Mouse (Mus musculus) stomach, embryonic 14.5 days (tissue): ENCODE measurements around the gene Myh6. TPM values are rescaled to one million over a fixed set of nuclear protein-coding genes. Genes with fewer than 3 reads are reported as not detected.

Experiments
- ATAC-seq: fragments of 200-750 bp; cut with Nextera tagmentation; 2 replicates; pipeline ENCODE4 v1.8.0; 2017; ENCODE audit warnings: low read depth, moderate TSS enrichment; ENCODE audit not compliant: insufficient number of reproducible peaks, insufficient read depth, low FRiP score
- H3K27ac ChIP-seq: fragments of 300-500 bp; sonication (generic); 2 replicates; pipeline ENCODE4 v1.5.1; 2014; ENCODE audit warnings: mild to moderate bottlenecking, low read length, moderate library complexity, mixed read lengths
- H3K27me3 ChIP-seq: fragments of 300-500 bp; sonication (generic); 2 replicates; pipeline ENCODE4 v1.6.1; 2014; ENCODE audit warnings: low read length, control low read depth, mixed read lengths; ENCODE audit not compliant: control insufficient read depth, insufficient read depth
- H3K36me3 ChIP-seq: fragments of 300-500 bp; sonication (generic); 2 replicates; pipeline ENCODE4 v1.6.1; 2014; ENCODE audit warnings: mild to moderate bottlenecking, control low read depth, low read length, moderate library complexity, mixed read lengths; ENCODE audit not compliant: control insufficient read depth, insufficient read depth
- H3K4me1 ChIP-seq: fragments of 300-500 bp; sonication (generic); 2 replicates; pipeline ENCODE4 v1.6.1; 2014; ENCODE audit warnings: low read length, control low read depth, mixed read lengths; ENCODE audit not compliant: control insufficient read depth, insufficient read depth
- H3K4me2 ChIP-seq: fragments of 300-500 bp; sonication (generic); replicated peaks from 2 replicates; pipeline ENCODE4 v1.6.1; 2014; ENCODE audit warnings: low read depth, low read length, control low read depth
- H3K4me3 ChIP-seq: fragments of 300-500 bp; sonication (generic); 2 replicates; pipeline ENCODE4 v1.5.1; 2014; ENCODE audit warnings: low read depth, low read length, control low read depth
- H3K9ac ChIP-seq: fragments of 300-500 bp; sonication (generic); replicated peaks from 2 replicates; pipeline ENCODE4 v1.6.1; 2014; ENCODE audit warnings: low read depth, mild to moderate bottlenecking, control low read depth, low read length, moderate library complexity, mixed read lengths
- H3K9me3 ChIP-seq: fragments of 300-500 bp; sonication (generic); 2 replicates; pipeline ENCODE4 v1.6.1; 2016; ENCODE audit warnings: low read depth, low read length, control low read depth; ENCODE audit not compliant: control insufficient read depth
- WGBS: fragments of 180-500 bp; shearing (Covaris S2); extraction: QIAGEN DNeasy Blood & Tissue Kit; methylation state at CpG from one replicate; pipeline ENCODE4 v1.1.7; 2014; 5-methylcytosine and 5-hydroxymethylcytosine counted together
- polyA plus RNA-seq: library from polyadenylated mRNA; unstranded; fragments of >200 nt; fragmentation: Nextera tagmentation; extraction: Ambion mirVana; gene quantifications from 2 replicates; pipeline ENCODE4 v1.2.1, GENCODE M21; 2014

Myh6 gene
- polyA plus RNA-seq, 1 experiment from 2014 or later: 0.75 TPM

- H3K36me3 ChIP-seq: no peaks in the 10 kb centered on the region
- no peaks in the 10 kb centered on the region for H3K9me3 ChIP-seq
- no peaks in the 10 kb centered on the region for H3K4me1 ChIP-seq
- WGBS: 85% methylated on average over 3 of the region's 3 CpGs
- no peak overlapping the region for H3K9ac ChIP-seq
- ATAC-seq: no peak
- no peak overlapping the region for H3K4me2 ChIP-seq
- no peaks in the 10 kb centered on the region for H3K27me3 ChIP-seq
- no peak overlapping the region for H3K27ac ChIP-seq
- H3K4me3 ChIP-seq: no peak overlapping the region
Observed at GRCm38 (mm10) chr14:54959197-54959596, 7.5 kb downstream of the Myh6 start.

GRCm38 (mm10) chr14:54958503-54958902 is 8.2 kb downstream of the Myh6 start:
- Histone ChIP-seq H3K4me3 (no peak overlapping the region), H3K27ac (no peak overlapping the region), H3K9me3 (no peaks in the 10 kb centered on the region), H3K4me2 (no peak overlapping the region), H3K4me1 (no peaks in the 10 kb centered on the region), H3K36me3 (no peaks in the 10 kb centered on the region), H3K9ac (no peak overlapping the region), H3K27me3 (no peaks in the 10 kb centered on the region)
- WGBS: 83% methylated on average over 4 of the region's 4 CpGs
- no peak for ATAC-seq

GRCm38 (mm10) chr14:54956533-54956932 is 10.2 kb downstream of the Myh6 start:
- Histone ChIP-seq H3K27me3 (no peaks in the 10 kb centered on the region), H3K36me3 (no peaks in the 10 kb centered on the region), H3K4me2 (no peak overlapping the region), H3K9ac (no peak overlapping the region), H3K4me1 (no peaks in the 10 kb centered on the region), H3K27ac (no peak overlapping the region), H3K9me3 (no peaks in the 10 kb centered on the region), H3K4me3 (no peak overlapping the region)
- WGBS: 79% methylated on average over 9 of the region's 9 CpGs
- ATAC-seq: no peak

- H3K36me3 ChIP-seq: no peaks in the 10 kb centered on the region
- WGBS: 79% methylated on average over 3 of the region's 3 CpGs
Observed at GRCm38 (mm10) chr14:54955481-54955880, 11.2 kb downstream of the Myh6 start.

GRCm38 (mm10) chr14:54954474-54954873 is 12.3 kb downstream of the Myh6 start:
- no peak overlapping the region for H3K9ac ChIP-seq
- no peak overlapping the region for H3K4me3 ChIP-seq
- H3K27me3 ChIP-seq: no peaks in the 10 kb centered on the region
- no peak for ATAC-seq
- no peaks in the 10 kb centered on the region for H3K9me3 ChIP-seq
- H3K4me2 ChIP-seq: no peak overlapping the region
- 77% methylated on average over 3 of the region's 3 CpGs for WGBS
- H3K4me1 ChIP-seq: no peaks in the 10 kb centered on the region
- no peaks in the 10 kb centered on the region for H3K36me3 ChIP-seq
- no peak overlapping the region for H3K27ac ChIP-seq

More at GRCm38 (mm10) chr14:54955481-54955880, 11.2 kb downstream of the Myh6 start:
- no peaks in the 10 kb centered on the region for H3K27me3 ChIP-seq
- no peak overlapping the region for H3K9ac ChIP-seq
- no peak overlapping the region for H3K27ac ChIP-seq
- H3K4me3 ChIP-seq: no peak overlapping the region
- no peak for ATAC-seq
- H3K9me3 ChIP-seq: no peaks in the 10 kb centered on the region
- no peaks in the 10 kb centered on the region for H3K4me1 ChIP-seq
- no peak overlapping the region for H3K4me2 ChIP-seq

GRCm38 (mm10) chr14:54953664-54954206 is 13.0 kb downstream of the Myh6 start:
- H3K36me3 ChIP-seq: no peaks in the 10 kb centered on the region
- 85% methylated on average over 8 of the region's 8 CpGs for WGBS
- H3K4me2 ChIP-seq: no peak overlapping the region
- H3K4me1 ChIP-seq: no peaks in the 10 kb centered on the region
- H3K9ac ChIP-seq: no peak overlapping the region
- no peaks in the 10 kb centered on the region for H3K27me3 ChIP-seq
- H3K27ac ChIP-seq: no peak overlapping the region
- H3K9me3 ChIP-seq: no peaks in the 10 kb centered on the region
- ATAC-seq: no peak
- H3K4me3 ChIP-seq: no peak overlapping the region

GRCm38 (mm10) chr14:54951587-54951986 is 15.1 kb downstream of the Myh6 start:
- Histone ChIP-seq H3K9me3 (no peaks in the 10 kb centered on the region), H3K4me2 (no peak overlapping the region), H3K27me3 (no peaks in the 10 kb centered on the region), H3K36me3 (no peaks in the 10 kb centered on the region), H3K27ac (no peak overlapping the region), H3K4me3 (no peak overlapping the region), H3K4me1 (no peaks in the 10 kb centered on the region), H3K9ac (no peak overlapping the region)
- ATAC-seq: no peak
- 85% methylated on average over 6 of the region's 6 CpGs for WGBS

GRCm38 (mm10) chr14:54950493-54950892 is 16.2 kb downstream of the Myh6 start:
- Histone ChIP-seq H3K27me3 (no peaks in the 10 kb centered on the region), H3K27ac (no peak overlapping the region), H3K4me1 (no peaks in the 10 kb centered on the region), H3K4me2 (no peak overlapping the region), H3K4me3 (no peak overlapping the region), H3K9me3 (no peaks in the 10 kb centered on the region), H3K9ac (no peak overlapping the region), H3K36me3 (no peaks in the 10 kb centered on the region)
- ATAC-seq: no peak
- 56% methylated on average over 12 of the region's 12 CpGs for WGBS

- H3K4me1 ChIP-seq: no peaks in the 10 kb centered on the region
- H3K9me3 ChIP-seq: no peaks in the 10 kb centered on the region
- no peaks in the 10 kb centered on the region for H3K36me3 ChIP-seq
- no peak for ATAC-seq
- no peak overlapping the region for H3K9ac ChIP-seq
- no peak overlapping the region for H3K27ac ChIP-seq
- H3K4me2 ChIP-seq: no peak overlapping the region
- 86% methylated on average over 9 of the region's 9 CpGs for WGBS
- no peaks in the 10 kb centered on the region for H3K27me3 ChIP-seq
- no peak overlapping the region for H3K4me3 ChIP-seq
Observed at GRCm38 (mm10) chr14:54948781-54949180, 17.9 kb downstream of the Myh6 start.
